Mouse (Mus musculus): Measurements from ENCODE around the gene Bspry.

The Bspry gene

GRCm38 (mm10) chr4:62517538-62518415 is 37.9 kb downstream of the Bspry start:
- DNase-seq, result no peak

- no peak for DNase-seq
Observed at GRCm38 (mm10) chr4:62518416-62519121, 38.7 kb downstream of the Bspry start.

- DNase-seq, result no peak
Observed at GRCm38 (mm10) chr4:62519122-62519848, 39.4 kb downstream of the Bspry start.

- DNase-seq, result peak; percentile 87
Observed at GRCm38 (mm10) chr4:62519849-62520233, 40.0 kb downstream of the Bspry start, which contains the start of gene Alad. TSS of gene Alad (minus strand) at chr4:62519918.

GRCm38 (mm10) chr4:62520892-62521400 is 41.1 kb downstream of the Bspry start:
- no peak for DNase-seq

- DNase-seq, result peak; percentile 94
Observed at GRCm38 (mm10) chr4:62524651-62525488, 45.0 kb downstream of the Bspry start, which contains the start of the genes Pole3 and 4933430I17Rik. TSS of gene Pole3 (minus strand) at chr4:62525068. TSS of gene 4933430I17Rik (plus strand) at chr4:62525369.

- no peak for DNase-seq
Observed at GRCm38 (mm10) chr4:62525489-62525811, 45.6 kb downstream of the Bspry start.

GRCm38 (mm10) chr4:62526256-62526655 is 46.4 kb downstream of the Bspry start:
- no peak for DNase-seq

- DNase-seq, result no peak
Observed at GRCm38 (mm10) chr4:62527655-62528054, 47.8 kb downstream of the Bspry start.

GRCm38 (mm10) chr4:62533729-62534128 is 53.9 kb downstream of the Bspry start:
- no peak for DNase-seq

- DNase-seq, result no peak
Observed at GRCm38 (mm10) chr4:62541802-62542201, 61.9 kb downstream of the Bspry start.

- no peak for DNase-seq
Observed at GRCm38 (mm10) chr4:62543782-62544181, 63.9 kb downstream of the Bspry start.

- no peak for DNase-seq
Observed at GRCm38 (mm10) chr4:62544801-62545200, 64.9 kb downstream of the Bspry start.
